Mouse (Mus musculus): Measurements from ENCODE around the gene Stt3a. TPM values are rescaled to one million over a fixed set of nuclear protein-coding genes. Genes with fewer than 3 reads are reported as not detected.

Stt3a gene
- polyA plus RNA-seq, 1 experiment from 2014 or later = 129 TPM

DNA sequence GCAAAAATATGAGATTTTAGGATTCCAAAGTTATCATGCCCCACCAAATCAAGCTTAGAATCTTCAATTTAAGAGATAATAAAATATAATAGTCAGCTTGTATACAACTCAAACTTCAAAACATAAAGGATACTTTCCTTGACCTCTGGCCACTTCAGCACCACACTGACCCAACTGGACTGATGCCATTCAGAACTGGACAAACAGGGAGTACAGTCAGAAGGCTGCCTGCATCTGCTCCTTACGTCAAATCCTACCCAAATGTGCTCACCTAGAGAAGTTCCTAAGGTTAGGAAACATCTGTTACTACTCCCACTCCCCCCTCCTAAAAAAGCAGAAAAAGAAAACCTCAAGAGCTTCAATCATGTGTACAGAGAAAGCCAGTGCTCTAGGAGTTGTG is 28.1 kb upstream of the Stt3a start:
- no peaks in the 10 kb centered on the region for H3K27me3 ChIP-seq
- peaks cover 17% of the 10 kb centered on the region for H3K36me3 ChIP-seq
- 74% methylated on average over 1 of the region's 1 CpGs for WGBS
- peak overlapping the region; percentile 72; the same call in 1 of the 2 replicates for H3K4me2 ChIP-seq
- H3K9ac ChIP-seq = no peak overlapping the region
- H3K9me3 ChIP-seq (replicated peaks) = no peaks in the 10 kb centered on the region
- no peak overlapping the region for H3K27ac ChIP-seq
- H3K4me1 ChIP-seq (replicated peaks) = peaks cover 16% of the 10 kb centered on the region
- H3K4me3 ChIP-seq = no peak overlapping the region; the same call in 1 of the 2 replicates
- ATAC-seq (replicated peaks; ENCODE audit: insufficient number of reproducible peaks, insufficient read depth, low FRiP score, low read depth) = no peak

DNA sequence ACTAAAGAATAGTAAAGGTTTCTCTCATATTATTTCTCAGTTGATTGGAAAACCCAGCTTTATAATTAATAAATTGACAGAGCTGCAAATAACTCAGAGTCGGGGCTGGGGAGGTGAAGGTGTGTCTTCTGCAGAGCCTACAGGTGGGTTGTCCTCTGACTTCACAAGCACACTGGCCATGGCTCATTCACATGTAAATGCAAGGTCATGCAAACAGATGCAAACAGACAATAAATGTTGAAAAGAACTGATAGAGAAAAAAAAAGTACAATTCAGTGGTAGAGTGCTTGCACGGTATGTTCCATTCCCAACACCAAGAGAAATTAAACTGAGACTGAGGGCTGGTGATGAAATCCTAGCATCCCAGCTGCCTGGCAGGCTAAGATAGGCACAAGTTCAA is 27.0 kb upstream of the Stt3a start:
- no peak for ATAC-seq (replicated peaks; ENCODE audit: insufficient number of reproducible peaks, insufficient read depth, low FRiP score, low read depth)
- no peak overlapping the region for H3K4me3 ChIP-seq
- H3K4me2 ChIP-seq = no peak overlapping the region
- H3K9ac ChIP-seq = no peak overlapping the region
- H3K27ac ChIP-seq = no peak overlapping the region
- peaks cover 16% of the 10 kb centered on the region for H3K4me1 ChIP-seq (replicated peaks)
- H3K9me3 ChIP-seq (replicated peaks) = no peaks in the 10 kb centered on the region
- no peaks in the 10 kb centered on the region for H3K27me3 ChIP-seq
- peaks cover 26% of the 10 kb centered on the region for H3K36me3 ChIP-seq
- 77% methylated on average over 2 of the region's 2 CpGs for WGBS

DNA sequence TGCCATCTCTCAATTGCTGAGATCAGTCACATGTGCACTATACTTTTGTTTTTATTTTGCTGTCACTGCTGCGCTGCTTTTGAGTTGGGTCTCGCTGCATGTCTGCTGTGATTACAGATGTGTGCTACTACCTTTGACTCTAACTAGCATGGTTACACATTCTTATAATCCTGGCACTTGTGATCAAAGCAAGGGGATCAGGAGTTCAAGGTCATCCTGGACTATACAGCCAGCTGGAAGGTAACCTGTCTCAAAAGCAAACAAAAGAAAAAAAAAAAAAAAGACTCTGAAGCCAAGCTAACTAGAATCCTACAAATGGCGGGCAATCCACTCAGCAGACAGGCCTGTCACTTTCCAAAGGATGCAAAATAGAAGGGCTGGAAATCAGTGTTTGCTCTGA is 24.7 kb upstream of the Stt3a start:
- Histone ChIP-seq H3K4me3 (no peak overlapping the region), H3K4me2 (no peak overlapping the region), H3K4me1 (replicated peaks) (peaks cover 16% of the 10 kb centered on the region), H3K36me3 (peaks cover 46% of the 10 kb centered on the region), H3K9ac (no peak overlapping the region), H3K27ac (no peak overlapping the region), H3K9me3 (replicated peaks) (no peaks in the 10 kb centered on the region), H3K27me3 (no peaks in the 10 kb centered on the region)
- WGBS = 83% methylated on average over 3 of the region's 3 CpGs
- ATAC-seq (replicated peaks; ENCODE audit: insufficient number of reproducible peaks, insufficient read depth, low FRiP score, low read depth) = no peak

DNA sequence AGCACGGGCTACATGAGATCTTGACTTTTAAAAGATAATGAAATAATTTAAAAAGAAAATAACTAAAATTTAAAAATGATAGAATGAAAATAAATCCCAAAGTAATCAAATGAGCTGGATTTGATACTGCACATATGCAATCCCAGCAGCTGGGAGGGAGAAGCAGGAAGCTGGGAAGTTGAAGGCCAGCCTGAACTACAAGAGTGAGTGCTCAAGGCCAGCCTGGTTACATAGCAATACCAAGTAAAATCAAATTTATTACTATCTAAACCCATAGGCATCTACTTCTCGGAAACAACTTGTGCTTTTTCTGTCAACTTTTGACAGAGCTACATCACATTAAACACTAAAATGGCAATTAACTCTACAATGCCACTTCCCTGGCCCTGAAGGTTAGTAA is 16.4 kb upstream of the Stt3a start:
- Histone ChIP-seq H3K9ac (no peak overlapping the region), H3K4me3 (no peak overlapping the region), H3K4me1 (replicated peaks) (no peaks in the 10 kb centered on the region), H3K27ac (no peak overlapping the region), H3K36me3 (peaks cover 78% of the 10 kb centered on the region), H3K27me3 (no peaks in the 10 kb centered on the region), H3K4me2 (no peak overlapping the region), H3K9me3 (replicated peaks) (no peaks in the 10 kb centered on the region)
- ATAC-seq (replicated peaks; ENCODE audit: insufficient number of reproducible peaks, insufficient read depth, low FRiP score, low read depth) = no peak
- WGBS = 94% methylated on average over 2 of the region's 2 CpGs

DNA sequence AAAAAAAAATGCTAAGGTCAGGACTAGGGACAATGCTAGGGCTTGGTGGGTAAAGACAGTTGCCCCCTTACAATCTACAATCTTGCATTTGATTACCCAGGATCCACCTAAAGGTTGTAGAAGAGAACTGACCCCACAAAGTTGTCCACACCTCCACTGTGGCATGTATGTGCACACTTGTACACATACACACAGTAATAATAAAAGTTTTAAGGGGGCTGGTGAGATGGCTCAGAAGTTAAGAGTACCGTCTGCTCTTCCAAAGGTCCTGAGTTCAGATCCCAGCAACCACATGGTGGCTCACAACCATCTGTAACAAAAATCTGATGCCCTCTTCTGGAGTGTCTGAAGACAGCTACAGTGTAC is 1.6 kb upstream of the Stt3a start:
- Histone ChIP-seq H3K9me3 (replicated peaks) (no peaks in the 10 kb centered on the region), H3K4me1 (replicated peaks) (peaks cover 17% of the 10 kb centered on the region), H3K36me3 (peaks cover 9% of the 10 kb centered on the region), H3K4me3 (0 out of 2 replicates have a peak overlapping the region, but pooled peaks have one; percentile 75), H3K27me3 (no peaks in the 10 kb centered on the region), H3K4me2 (peak overlapping the region; percentile 77), H3K27ac (no peak overlapping the region), H3K9ac (no peak overlapping the region)
- ATAC-seq (replicated peaks; ENCODE audit: insufficient number of reproducible peaks, insufficient read depth, low FRiP score, low read depth) = no peak
- 92% methylated on average over 1 of the region's 1 CpGs for WGBS

DNA sequence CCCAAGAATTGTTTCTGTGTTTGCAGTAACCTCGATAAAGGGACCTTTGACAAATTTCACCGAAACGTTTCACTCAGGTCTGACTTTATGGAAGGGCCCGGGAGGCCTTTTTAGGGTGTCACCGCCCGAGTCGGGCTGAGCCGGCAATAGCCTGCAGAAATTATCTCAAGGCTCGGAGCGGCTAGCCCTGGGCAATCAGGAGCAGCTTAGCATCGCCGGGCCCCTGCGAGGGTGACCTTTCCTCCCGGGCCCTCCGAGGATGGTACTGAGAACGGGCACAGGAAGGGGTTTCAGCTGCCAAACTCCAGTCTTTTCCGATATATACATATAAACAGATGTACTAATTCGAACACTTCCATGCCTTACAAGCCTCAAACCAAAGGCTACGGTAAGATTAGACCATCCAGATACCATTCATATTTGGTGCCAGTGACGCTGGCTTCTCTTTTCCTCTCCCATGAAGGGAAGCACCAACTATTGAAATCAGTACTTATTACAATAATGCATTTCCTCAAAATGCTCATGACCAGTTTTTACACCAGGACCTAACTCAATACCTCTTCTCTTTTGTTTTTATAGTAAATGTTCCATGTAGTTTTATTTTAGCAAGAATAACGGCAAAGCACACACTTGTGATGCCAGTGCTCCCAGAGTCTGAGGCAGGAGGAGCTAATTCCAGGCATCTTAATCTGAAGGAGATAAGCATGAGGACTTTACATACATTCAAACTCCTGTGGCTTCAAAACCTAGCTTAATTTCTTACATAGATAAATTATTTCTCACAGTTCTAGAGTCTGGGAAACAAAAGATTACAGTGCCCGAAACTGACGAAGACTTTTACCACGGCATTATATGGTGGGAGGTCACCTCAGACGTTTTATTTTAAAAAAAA is 923 bp upstream of the Stt3a start:
- peaks cover 14% of the 10 kb centered on the region for H3K36me3 ChIP-seq
- H3K27me3 ChIP-seq = no peaks in the 10 kb centered on the region
- H3K27ac ChIP-seq = peak overlapping the region; percentile 93
- H3K9ac ChIP-seq = peak overlapping the region; percentile 84
- WGBS = 11% methylated on average over 25 of the region's 25 CpGs
- peak overlapping the region; percentile 77 for H3K4me2 ChIP-seq
- peaks cover 17% of the 10 kb centered on the region for H3K4me1 ChIP-seq (replicated peaks)
- peak overlapping the region; percentile 75 for H3K4me3 ChIP-seq
- no peaks in the 10 kb centered on the region for H3K9me3 ChIP-seq (replicated peaks)
- 0 out of 2 replicates have a peak, but pooled peaks have one; percentile 5 for ATAC-seq (replicated peaks; ENCODE audit: insufficient number of reproducible peaks, insufficient read depth, low FRiP score, low read depth)

DNA sequence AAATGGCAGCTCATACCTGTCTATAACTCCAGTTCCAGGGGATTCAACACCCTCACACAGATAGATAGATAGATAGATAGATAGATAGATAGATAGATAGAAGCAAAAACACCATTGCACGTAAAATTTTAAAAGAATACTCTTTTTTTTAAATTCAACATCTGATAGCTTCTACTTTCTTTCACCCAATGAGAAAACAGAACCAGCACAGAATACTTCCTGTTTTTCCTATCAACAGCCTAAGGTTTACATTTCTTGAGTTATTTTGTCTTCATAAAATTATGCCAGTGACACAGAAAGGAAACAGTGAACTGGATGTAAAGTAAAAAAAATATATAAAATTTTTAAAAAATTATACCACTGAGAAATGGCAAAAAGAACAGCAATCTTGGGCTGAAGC is 3.1 kb downstream of the Stt3a start:
- 88% methylated on average over 1 of the region's 1 CpGs for WGBS
- Histone ChIP-seq H3K9me3 (replicated peaks) (no peaks in the 10 kb centered on the region), H3K36me3 (peaks cover 40% of the 10 kb centered on the region), H3K4me1 (replicated peaks) (peaks cover 17% of the 10 kb centered on the region), H3K4me2 (no peak overlapping the region), H3K9ac (no peak overlapping the region), H3K4me3 (no peak overlapping the region), H3K27me3 (no peaks in the 10 kb centered on the region), H3K27ac (no peak overlapping the region)
- no peak for ATAC-seq (replicated peaks; ENCODE audit: insufficient number of reproducible peaks, insufficient read depth, low FRiP score, low read depth)

DNA sequence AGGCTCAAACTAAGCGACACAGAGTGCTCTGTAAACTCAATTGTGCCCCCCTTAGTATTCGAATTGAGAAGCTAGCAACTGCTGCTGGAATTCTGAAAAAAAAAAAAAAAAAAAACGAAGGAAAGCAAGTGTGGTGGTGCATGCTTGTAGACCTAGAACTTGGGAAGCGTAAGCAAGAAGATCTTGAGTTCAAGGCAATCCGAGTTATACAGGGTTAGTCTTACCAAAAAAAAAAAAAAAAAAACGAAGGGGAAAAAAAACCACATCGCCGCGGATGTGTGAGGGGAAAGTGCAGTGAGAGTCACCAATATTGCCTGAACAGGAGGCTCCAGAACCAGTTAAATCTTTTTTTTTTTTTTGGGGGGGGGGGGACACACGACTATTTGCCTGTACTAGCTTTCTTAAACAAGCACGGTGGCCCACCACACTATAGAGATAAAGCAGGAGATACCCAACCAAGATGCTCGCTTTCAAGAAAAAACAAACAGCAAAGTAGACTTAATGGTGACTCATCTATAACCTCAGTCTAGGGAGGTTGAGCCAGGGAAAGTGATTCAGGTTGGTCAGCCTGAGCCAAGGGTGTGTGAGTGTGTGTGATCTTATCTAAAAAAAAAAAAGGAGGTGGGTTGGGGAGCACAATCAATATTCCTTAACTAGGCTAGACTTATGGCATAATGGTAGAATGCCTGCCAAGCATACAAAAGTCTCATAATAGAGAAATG is 40.3 kb downstream of the Stt3a start, which contains the start of gene Chek1:
Chek1 (minus strand) TSS at position 32 of the 722 bp plus-strand sequence.
- Histone ChIP-seq H3K27me3 (no peaks in the 10 kb centered on the region), H3K4me1 (replicated peaks) (peaks cover 13% of the 10 kb centered on the region), H3K27ac (peak within 1 kb of the TSS; percentile 92), H3K9ac (peak within 1 kb of the TSS; percentile 77), H3K4me2 (peak within 1 kb of the TSS; percentile 97), H3K36me3 (peaks cover 11% of the 10 kb centered on the region), H3K9me3 (replicated peaks) (no peaks in the 10 kb centered on the region), H3K4me3 (peak within 1 kb of the TSS; percentile 84)
- peak; percentile 11; the same call in 1 of the 2 replicates for ATAC-seq (replicated peaks; ENCODE audit: insufficient number of reproducible peaks, insufficient read depth, low FRiP score, low read depth)
- 2% methylated on average over 12 of the region's 12 CpGs for WGBS

DNA sequence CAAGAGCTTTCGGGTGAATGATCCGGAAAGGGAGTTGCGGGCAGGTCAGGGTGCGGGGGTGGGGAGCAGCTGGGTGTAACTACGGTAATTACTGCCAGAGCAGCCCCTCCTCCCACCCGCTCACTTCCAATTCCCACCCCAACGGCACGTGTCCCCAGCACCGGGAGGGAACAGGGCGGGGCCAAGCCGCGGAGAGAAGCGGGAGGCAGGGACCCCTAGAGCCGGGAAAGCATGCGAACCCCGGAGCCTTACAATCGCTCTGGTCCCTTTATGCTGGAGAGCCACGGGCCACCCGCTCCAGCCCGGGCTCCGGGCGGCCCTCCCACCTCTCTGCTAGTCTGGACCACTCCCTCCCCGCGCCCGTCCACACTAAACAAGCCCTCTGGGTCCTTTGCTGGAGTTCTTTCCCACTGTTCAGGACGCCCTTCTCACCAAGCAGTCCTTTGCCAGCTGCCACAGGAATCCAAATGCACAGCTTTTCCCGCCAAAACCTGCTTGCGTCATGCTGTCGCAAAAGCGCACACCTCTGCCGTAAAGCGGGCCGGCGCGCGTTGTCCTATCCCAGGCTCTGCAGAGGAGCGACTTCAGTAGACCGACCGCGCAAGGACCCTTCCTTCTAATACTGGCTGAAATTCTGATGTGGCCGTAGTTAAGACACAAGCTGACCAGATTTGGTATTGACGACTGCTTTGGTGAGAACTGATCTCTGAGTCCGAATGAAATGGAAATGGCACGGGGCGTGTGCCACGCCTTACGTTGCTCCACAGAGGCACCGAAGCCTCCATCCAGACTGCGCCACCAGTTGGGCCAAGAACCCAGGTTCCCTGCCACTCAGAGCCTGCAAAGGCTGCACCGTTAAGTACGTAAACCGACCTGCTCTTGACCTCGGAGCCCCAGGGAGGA is 41.1 kb downstream of the Stt3a start:
- H3K36me3 ChIP-seq = peaks cover 13% of the 10 kb centered on the region; the same call in 1 of the 2 replicates
- H3K4me2 ChIP-seq = peak overlapping the region; percentile 97
- H3K4me3 ChIP-seq = peak overlapping the region; percentile 84
- H3K27ac ChIP-seq = peak overlapping the region; percentile 92
- WGBS = under 1% methylated on average over 53 of the region's 53 CpGs
- peak; percentile 92 for ATAC-seq (replicated peaks; ENCODE audit: insufficient number of reproducible peaks, insufficient read depth, low FRiP score, low read depth)
- no peaks in the 10 kb centered on the region for H3K9me3 ChIP-seq (replicated peaks)
- H3K9ac ChIP-seq = peak overlapping the region; percentile 77
- no peaks in the 10 kb centered on the region for H3K27me3 ChIP-seq
- H3K4me1 ChIP-seq (replicated peaks) = peaks cover 13% of the 10 kb centered on the region

DNA sequence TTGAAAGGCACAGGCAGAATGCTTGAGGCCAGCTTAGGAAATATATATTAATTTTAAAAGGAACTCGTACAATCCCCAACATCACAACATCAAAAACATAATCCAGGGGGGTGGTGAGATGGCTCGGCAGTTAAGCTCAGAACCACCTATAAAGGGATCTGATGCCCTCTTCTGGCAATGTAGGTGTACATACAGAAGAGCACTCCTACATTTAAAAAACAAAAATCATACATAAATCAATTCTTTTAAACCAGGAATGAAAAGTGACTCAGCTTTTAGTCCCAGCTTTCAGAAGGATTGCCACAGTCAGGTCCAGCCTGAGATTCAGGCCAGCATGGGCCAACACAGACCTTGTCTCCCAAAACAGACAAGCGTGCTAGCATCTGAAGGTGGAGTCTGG is 50.9 kb downstream of the Stt3a start:
- H3K4me1 ChIP-seq (replicated peaks) = no peaks in the 10 kb centered on the region
- WGBS = 73% methylated on average over 3 of the region's 3 CpGs
- H3K4me2 ChIP-seq = no peak overlapping the region
- H3K36me3 ChIP-seq = peaks cover 21% of the 10 kb centered on the region
- no peaks in the 10 kb centered on the region for H3K27me3 ChIP-seq
- no peak overlapping the region for H3K9ac ChIP-seq
- H3K27ac ChIP-seq = no peak overlapping the region
- H3K9me3 ChIP-seq (replicated peaks) = no peaks in the 10 kb centered on the region
- no peak overlapping the region for H3K4me3 ChIP-seq
- no peak for ATAC-seq (replicated peaks; ENCODE audit: insufficient number of reproducible peaks, insufficient read depth, low FRiP score, low read depth)

DNA sequence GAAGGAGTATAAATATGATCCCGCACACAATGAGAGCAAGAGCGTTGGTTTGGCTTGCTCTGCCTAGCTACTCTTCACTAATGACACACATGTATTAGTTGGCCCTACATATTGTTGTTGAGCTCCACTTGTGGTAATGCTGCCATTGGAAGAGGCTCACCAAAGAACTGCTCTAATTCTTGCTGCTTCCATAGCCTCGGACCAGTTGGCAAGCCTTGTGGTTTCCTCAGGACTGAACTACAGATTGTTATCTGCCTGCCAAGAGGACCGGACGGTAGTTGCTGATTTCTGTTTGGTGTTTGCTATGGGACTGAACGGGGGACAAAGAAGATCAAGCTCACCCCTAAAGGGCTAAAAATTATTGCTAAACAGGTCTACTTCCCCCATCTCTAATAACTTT is 60.2 kb downstream of the Stt3a start:
- WGBS = 85% methylated on average over 6 of the region's 6 CpGs
- ATAC-seq (replicated peaks; ENCODE audit: insufficient number of reproducible peaks, insufficient read depth, low FRiP score, low read depth) = no peak
- no peak overlapping the region for H3K9ac ChIP-seq

More for the DNA sequence above, 60.2 kb downstream of the Stt3a start:
- Histone ChIP-seq H3K4me1 (replicated peaks) (peaks cover 5% of the 10 kb centered on the region), H3K9me3 (replicated peaks) (no peaks in the 10 kb centered on the region), H3K36me3 (peaks cover 3% of the 10 kb centered on the region; the same call in 1 of the 2 replicates), H3K4me2 (no peak overlapping the region), H3K27ac (no peak overlapping the region), H3K27me3 (no peaks in the 10 kb centered on the region), H3K4me3 (no peak overlapping the region)
